Mouse (Mus musculus) kidney, embryonic 14.5 days (tissue): ENCODE measurements around the gene Rpl7a. TPM values are rescaled to one million over a fixed set of nuclear protein-coding genes. Genes with fewer than 3 reads are reported as not detected.
"Not testable (repeated sequence)": the region's sequence is repeated elsewhere in the genome, so short reads cannot be mapped to it uniquely, and the experiment has no call there.

Experiments used
- ATAC-seq: fragments of 200-750 bp; cut with Nextera tagmentation; 2 replicates; pipeline ENCODE4 v1.8.0; 2017; ENCODE audit warnings: moderate number of reproducible peaks, mild to moderate bottlenecking, moderate TSS enrichment, moderate library complexity; ENCODE audit not compliant: low FRiP score, low TSS enrichment
- H3K27ac ChIP-seq: fragments of 300-500 bp; sonication (generic); 2 replicates; pipeline ENCODE4 v1.5.1; 2014; ENCODE audit warnings: low read depth, mild to moderate bottlenecking, low read length, moderate library complexity, mixed read lengths
- H3K27me3 ChIP-seq: fragments of 300-500 bp; sonication (generic); 2 replicates; pipeline ENCODE4 v1.6.1; 2014; ENCODE audit warnings: mild to moderate bottlenecking, low read length; ENCODE audit not compliant: control insufficient read depth, insufficient read depth
- H3K36me3 ChIP-seq: fragments of 300-500 bp; sonication (generic); 2 replicates; pipeline ENCODE4 v1.6.1; 2014; ENCODE audit warnings: low read length, mixed read lengths; ENCODE audit not compliant: control insufficient read depth, insufficient read depth
- H3K4me1 ChIP-seq: fragments of 300-500 bp; sonication (generic); 2 replicates; pipeline ENCODE4 v1.6.1; 2014; ENCODE audit warnings: low read length, mixed read lengths; ENCODE audit not compliant: control insufficient read depth, insufficient read depth
- H3K4me2 ChIP-seq: fragments of 300-500 bp; sonication (generic); replicated peaks from 2 replicates; pipeline ENCODE4 v1.6.1; 2014; ENCODE audit warnings: low read depth, mild to moderate bottlenecking, low read length
- H3K4me3 ChIP-seq: fragments of 300-500 bp; sonication (generic); 2 replicates; pipeline ENCODE4 v1.5.1; 2014; ENCODE audit warnings: mild to moderate bottlenecking, low read length
- H3K9ac ChIP-seq: fragments of 300-500 bp; sonication (generic); 2 replicates; pipeline ENCODE4 v1.6.1; 2014; ENCODE audit warnings: low read depth, mild to moderate bottlenecking, low read length, moderate library complexity
- H3K9me3 ChIP-seq: fragments of 300-500 bp; sonication (generic); 2 replicates; pipeline ENCODE4 v1.6.1; 2016; ENCODE audit warnings: low read length; ENCODE audit not compliant: control insufficient read depth
- WGBS: fragments of 180-500 bp; shearing (Covaris S2); extraction: QIAGEN DNeasy Blood & Tissue Kit; methylation state at CpG from one replicate; pipeline ENCODE4 v1.1.7; 2014; 5-methylcytosine and 5-hydroxymethylcytosine counted together
- polyA plus RNA-seq: library from polyadenylated mRNA; unstranded; fragments of >200 nt; fragmentation: Nextera tagmentation; extraction: Ambion mirVana; gene quantifications from 2 replicates; pipeline ENCODE4 v1.2.1, GENCODE M21; 2014

The Rpl7a gene
- 790 and 884 TPM in 2 replicates for polyA plus RNA-seq

DNA sequence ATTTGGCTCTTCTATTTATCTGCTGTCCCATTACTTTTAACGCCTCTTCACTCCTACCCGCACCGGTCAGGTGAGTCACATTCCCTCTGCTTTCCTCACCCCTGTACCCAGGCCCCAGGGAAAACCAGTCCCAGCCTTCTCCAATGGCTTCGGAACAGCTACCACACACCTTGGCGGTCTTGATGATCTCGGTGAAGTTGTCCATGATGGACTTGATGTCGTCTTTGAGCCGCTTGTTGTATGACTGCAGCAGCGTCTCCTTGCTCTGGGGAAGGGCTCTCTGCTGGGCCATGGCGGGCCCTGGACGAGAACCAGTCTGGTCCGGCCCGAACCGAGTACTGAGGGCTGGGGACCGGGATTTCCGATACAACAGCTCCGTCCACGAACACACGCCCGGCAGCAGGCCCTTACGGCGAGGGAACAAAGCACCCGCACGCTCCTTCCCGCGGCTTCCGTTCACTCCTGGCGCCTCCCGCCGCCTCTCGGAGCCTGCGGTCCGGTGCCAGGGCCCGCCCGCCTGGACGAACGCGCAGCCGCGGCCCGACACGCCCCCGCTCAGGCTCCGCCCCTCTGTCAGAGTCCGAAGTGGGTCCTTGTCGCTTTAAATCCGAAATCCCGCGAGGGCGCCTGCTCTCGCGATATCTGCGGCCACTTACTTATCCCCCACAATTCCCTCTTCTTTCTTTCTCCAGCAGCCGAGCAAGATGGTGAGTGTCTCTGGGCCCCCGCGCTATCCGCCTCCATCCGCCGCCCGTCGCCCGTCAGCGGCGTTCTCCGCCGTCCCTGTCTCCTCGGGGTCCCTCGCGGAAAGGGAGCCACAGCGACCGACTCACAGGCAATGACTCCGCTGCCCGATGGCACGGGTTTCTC lies at the start of gene Rpl7a, which contains the start of gene Med22:
TSS of gene Rpl7a (plus strand) at position 641 of the 870 bp plus-strand sequence.
TSS of gene Med22 (minus strand) at position 554 of the 870 bp plus-strand sequence.
- Histone ChIP-seq H3K9ac (peak within 1 kb of the TSS; percentile 95), H3K4me1 (peaks cover 19% of the 10 kb centered on the region), H3K36me3 (peaks cover 58% of the 10 kb centered on the region), H3K4me2 (peak within 1 kb of the TSS; percentile 79), H3K27ac (peak within 1 kb of the TSS; percentile 93), H3K27me3 (no peaks in the 10 kb centered on the region), H3K4me3 (peak within 1 kb of the TSS; percentile 87), H3K9me3 (no peaks in the 10 kb centered on the region)
- peak; percentile 91 for ATAC-seq
- WGBS: under 1% methylated on average over 74 of the region's 74 CpGs

DNA sequence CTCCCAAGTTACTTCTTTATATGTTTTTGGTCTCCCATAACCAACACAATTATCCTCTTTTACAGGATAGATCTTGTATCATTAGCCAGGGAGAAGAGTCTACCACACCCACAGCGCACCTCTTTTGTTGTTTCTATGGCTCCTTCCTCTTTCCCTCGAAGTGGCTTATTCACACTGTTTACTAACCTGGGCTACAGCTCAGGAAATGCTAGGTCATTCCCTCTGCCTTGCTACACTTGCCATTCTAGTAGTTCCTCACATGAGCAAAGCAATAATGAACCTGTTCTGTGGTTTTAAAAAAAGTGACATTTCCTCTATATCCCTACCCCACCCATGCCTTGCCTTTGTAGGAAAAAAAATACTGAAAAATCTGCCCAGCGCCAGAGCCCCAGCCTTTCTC lies 47.7 kb upstream of the Rpl7a start:
- Histone ChIP-seq H3K9me3 (no peaks in the 10 kb centered on the region), H3K4me1 (no peaks in the 10 kb centered on the region), H3K4me3 (no peak overlapping the region), H3K4me2 (no peak overlapping the region), H3K27ac (no peak overlapping the region), H3K27me3 (no peaks in the 10 kb centered on the region), H3K36me3 (no peaks in the 10 kb centered on the region), H3K9ac (no peak overlapping the region)
- ATAC-seq: no peak
- WGBS: 73% methylated on average over 3 of the region's 3 CpGs

DNA sequence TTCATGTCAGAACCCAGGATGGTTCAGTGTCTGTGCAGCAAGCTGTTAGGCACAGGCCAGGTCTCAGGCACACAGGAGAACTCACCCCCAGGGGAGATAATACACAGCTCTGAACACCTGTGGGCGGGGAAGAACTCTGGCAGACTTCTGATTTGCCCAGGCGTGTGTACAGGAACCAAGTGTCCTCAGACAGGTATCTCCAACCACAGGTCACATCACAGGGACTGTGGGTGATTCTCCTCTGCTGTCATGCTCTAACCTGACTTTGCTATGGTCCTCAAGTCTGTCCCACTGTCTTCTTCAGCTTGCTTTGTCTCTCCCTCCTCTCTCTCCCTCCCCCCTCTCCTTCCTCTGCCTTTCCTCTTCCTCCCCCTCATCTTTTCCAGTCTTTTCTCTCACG lies 45.7 kb upstream of the Rpl7a start, which contains the start of gene Abo:
TSS of gene Abo (minus strand) at position 101 of the 400 bp plus-strand sequence.
- Histone ChIP-seq H3K27ac (no peak within 1 kb of the TSS), H3K4me2 (no peak within 1 kb of the TSS), H3K4me1 (no peaks in the 10 kb centered on the region), H3K9ac (no peak within 1 kb of the TSS), H3K36me3 (no peaks in the 10 kb centered on the region), H3K9me3 (no peaks in the 10 kb centered on the region), H3K4me3 (no peak within 1 kb of the TSS), H3K27me3 (no peaks in the 10 kb centered on the region)
- ATAC-seq: no peak
- 62% methylated on average over 3 of the region's 3 CpGs for WGBS

DNA sequence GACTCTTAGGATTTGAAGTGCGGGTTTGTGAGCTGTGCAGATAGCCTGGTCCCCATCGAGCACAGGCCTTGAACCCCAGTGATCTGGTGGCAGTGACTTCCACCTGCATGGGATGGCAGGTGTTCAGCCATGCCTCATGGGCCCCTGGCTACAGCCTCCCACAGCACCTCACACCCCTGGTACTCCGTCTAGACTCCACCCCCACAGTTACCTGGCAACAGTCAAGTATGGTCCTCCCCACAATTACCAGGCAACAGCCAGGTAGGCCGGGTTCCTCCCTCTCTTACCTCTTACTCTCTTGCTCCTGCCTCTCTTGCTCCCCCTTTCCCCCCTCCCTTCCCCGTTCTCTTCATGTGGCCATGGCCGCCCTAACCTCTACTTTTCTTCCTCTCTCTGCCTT lies 39.9 kb upstream of the Rpl7a start:
- Histone ChIP-seq H3K9ac (no peak overlapping the region), H3K27me3 (no peaks in the 10 kb centered on the region; the same call in 1 of the 2 replicates), H3K4me2 (no peak overlapping the region), H3K4me1 (no peaks in the 10 kb centered on the region), H3K9me3 (no peaks in the 10 kb centered on the region), H3K27ac (no peak overlapping the region), H3K4me3 (no peak overlapping the region), H3K36me3 (no peaks in the 10 kb centered on the region)
- WGBS: 68% methylated on average over 6 of the region's 6 CpGs
- ATAC-seq: no peak

DNA sequence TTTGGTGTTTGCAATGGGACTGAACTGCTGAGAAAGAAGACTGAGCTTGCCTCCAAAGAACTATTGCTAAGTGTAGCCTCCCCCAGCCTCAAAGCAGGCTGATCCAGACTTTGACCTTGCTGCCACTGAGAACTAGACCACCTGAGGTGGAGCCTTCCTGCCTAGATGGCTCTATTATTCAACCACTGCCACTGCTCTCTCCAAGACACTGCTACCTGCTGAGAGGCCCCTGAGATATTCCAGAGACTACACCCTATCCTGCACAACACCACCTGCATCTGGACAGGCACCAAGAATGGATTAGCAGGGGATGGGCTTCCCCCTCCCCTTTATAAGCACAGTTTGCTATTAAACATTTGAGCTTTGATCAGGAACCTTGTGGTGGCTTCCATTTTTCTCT lies 32.0 kb upstream of the Rpl7a start:
- Histone ChIP-seq H3K36me3 (no peaks in the 10 kb centered on the region), H3K27me3 (no peaks in the 10 kb centered on the region), H3K9me3 (no peaks in the 10 kb centered on the region), H3K27ac (no peak overlapping the region), H3K4me1 (no peaks in the 10 kb centered on the region), H3K4me3 (no peak overlapping the region), H3K9ac (no peak overlapping the region), H3K4me2 (no peak overlapping the region)
- no peak for ATAC-seq

DNA sequence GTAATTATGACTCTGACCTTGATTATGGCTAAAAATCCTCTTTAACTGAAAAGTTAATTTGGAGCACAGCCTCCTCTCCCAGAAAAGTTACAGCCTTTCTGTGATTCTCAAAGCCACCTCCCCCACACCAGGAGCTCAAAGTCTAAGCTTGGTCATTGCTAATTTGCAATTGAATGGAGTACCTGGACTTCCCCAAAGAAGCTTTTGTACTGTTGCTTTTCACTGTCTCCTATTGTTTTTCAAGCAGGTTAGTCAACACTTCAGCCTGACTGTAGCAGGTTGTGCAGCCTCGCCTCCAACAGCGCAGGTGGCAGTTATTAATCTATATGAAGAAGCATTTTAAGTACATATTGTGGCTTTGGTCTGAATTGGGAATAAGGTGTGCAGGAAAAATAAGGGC lies 25.0 kb upstream of the Rpl7a start:
- H3K36me3 ChIP-seq: peaks cover 16% of the 10 kb centered on the region
- not testable (repeated sequence) for H3K27me3 ChIP-seq, ATAC-seq, H3K27ac ChIP-seq, H3K4me1 ChIP-seq, H3K4me3 ChIP-seq, H3K9ac ChIP-seq, H3K9me3 ChIP-seq, H3K4me2 ChIP-seq
- 89% methylated on average over 2 of the region's 2 CpGs for WGBS

DNA sequence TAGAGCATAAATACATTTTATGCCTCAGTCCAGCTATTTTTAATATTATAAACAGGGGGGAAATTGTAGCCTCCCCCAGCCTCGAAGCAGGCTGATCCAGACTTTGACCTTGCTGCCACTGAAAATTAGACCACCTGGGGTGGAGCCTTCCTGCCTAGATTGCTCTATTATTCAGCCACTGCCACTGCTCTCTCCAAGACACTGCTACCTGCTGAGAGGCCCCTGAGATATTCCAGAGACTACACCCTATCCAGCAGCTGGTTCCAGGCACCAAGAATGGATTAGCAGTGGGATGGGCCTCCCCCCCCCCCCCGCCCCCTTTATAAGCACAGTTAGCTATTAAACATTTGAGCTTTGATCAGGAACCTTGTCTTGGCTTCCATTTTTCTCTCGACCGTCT lies 24.4 kb upstream of the Rpl7a start:
- ATAC-seq, H3K4me2 ChIP-seq: not testable (repeated sequence)
- WGBS: 71% methylated on average over 4 of the region's 4 CpGs

DNA sequence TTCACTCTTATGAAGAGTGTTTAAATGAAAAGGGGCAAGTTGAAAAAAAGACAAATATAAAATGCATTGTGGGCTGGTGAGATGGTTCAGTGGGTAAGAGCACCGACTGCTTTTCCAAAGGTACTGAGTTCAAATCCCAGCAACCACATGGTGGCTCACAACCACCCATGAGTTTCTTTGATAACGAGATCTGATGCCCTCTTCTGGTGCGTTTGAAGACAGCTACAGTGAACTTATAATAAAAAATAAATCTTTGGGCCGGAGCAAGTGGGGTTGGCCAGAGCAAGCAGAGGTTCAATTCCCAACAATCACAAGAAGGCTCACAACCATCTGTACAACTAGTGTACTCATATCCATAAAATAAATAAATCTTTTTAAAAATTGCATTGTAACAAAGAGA lies 14.7 kb upstream of the Rpl7a start:
- Histone ChIP-seq H3K4me3 (no peak overlapping the region), H3K27ac (no peak overlapping the region), H3K9ac (no peak overlapping the region), H3K27me3 (no peaks in the 10 kb centered on the region), H3K4me2 (no peak overlapping the region), H3K9me3 (no peaks in the 10 kb centered on the region), H3K4me1 (no peaks in the 10 kb centered on the region), H3K36me3 (peaks cover 83% of the 10 kb centered on the region)
- no peak for ATAC-seq
- WGBS: 90% methylated on average over 4 of the region's 4 CpGs

More for the DNA sequence above, 24.4 kb upstream of the Rpl7a start:
- H3K9me3 ChIP-seq, H3K27ac ChIP-seq, H3K27me3 ChIP-seq, H3K9ac ChIP-seq, H3K4me3 ChIP-seq, H3K4me1 ChIP-seq: not testable (repeated sequence)
- H3K36me3 ChIP-seq: peaks cover 22% of the 10 kb centered on the region

DNA sequence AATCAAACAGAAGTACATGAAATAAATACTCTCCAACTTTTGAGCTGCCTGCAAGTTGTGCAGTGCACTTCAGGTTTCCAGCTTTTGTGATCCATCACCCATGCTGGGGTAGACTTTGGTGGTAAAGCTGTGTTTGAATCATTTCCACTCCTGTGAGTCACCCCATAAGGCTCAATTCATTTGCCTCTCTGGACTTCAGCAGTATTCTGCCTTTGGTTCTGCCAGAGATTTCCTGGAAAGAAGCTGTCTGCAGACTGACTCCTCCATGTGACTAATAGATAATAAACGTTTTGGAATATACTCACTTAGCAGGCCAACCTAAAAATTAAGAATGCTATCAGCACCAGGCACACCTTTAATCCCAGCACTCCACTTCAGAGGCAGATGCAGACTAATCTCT lies 9.8 kb upstream of the Rpl7a start:
- no peaks in the 10 kb centered on the region for H3K27me3 ChIP-seq

More for the DNA sequence above, 9.8 kb upstream of the Rpl7a start:
- Histone ChIP-seq H3K36me3 (peaks cover 54% of the 10 kb centered on the region), H3K27ac (no peak overlapping the region), H3K4me3 (no peak overlapping the region), H3K9ac (no peak overlapping the region), H3K4me1 (peaks cover 16% of the 10 kb centered on the region; the same call in 1 of the 2 replicates), H3K4me2 (no peak overlapping the region), H3K9me3 (no peaks in the 10 kb centered on the region)
- no peak for ATAC-seq
- WGBS: 79% methylated on average over 1 of the region's 1 CpGs
